Mouse (Mus musculus) frontal cortex, postnatal 36 days (tissue): ENCODE measurements at regions not wholly inside any gene's neighbourhood (a gene's known extent, or its start where the extent isn't known, plus 50 kb on each side); places are given as distances from the start of the nearest gene placed in this dataset.

Experiments
- DNase-seq, 2 experiments: peaks; one replicate each; pipeline ENCODE4 v3.0.0; 2022; ENCODE audit warnings: low spot score in 2 of 2

DNA sequence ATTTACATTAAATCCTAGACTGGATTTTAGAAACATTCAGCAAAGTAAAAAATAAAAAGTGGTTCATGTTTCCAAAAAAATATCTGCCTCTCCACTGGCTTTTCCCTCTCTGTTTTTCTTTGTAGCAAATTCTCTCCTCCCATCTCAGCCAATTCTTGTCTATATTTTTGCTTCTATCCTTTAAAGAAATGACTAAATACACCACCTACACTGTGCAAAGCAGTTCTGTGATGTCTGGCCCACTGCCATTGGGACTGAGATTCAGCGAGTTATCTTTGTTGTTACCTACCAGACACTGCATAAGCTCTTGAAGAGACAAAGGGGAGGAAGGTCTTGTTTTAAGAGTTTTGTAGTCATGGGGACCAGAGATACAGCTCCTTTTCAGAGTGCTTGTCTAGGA lies 835.8 kb upstream of the Klhl29 start:
- peak; percentile 67 to 90 for DNase-seq

DNA sequence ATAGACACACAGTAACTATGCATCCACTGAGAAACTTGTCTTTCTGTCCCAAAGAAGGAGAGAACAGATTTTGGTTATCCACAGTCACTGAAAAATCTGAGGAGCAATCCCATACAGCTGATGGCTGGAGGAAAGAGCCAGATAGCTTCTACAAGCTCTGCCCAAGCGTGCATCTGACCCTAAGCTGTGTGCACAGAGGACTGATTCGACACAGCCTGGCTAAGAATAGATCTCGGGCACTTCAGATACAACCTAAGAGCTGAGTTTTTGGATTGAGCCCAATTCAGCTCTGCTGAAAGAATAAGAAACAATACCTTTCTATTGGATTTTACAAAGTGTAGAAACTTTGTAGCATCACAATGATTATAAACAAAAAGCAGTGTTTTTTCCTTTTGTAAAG lies 813.8 kb upstream of the Klhl29 start:
- DNase-seq = no peak

DNA sequence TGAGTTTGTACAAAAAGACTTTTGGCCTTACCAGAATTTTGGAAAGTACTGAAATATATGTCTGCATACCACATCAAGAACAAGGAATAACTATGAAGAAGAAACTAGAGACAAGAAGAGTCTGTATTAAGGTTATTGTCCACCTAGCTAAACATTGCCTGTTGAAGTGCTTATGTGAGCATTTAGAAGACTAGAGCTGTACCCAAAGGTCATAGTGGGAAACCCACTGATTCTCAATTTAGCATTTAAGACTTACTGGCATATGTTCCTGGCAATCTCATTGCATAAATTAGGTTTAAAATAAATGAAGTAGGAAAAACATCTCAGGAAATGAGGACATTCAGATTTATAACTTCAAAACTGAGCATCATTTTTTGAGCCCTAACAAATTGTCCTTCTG lies 793.3 kb upstream of the Klhl29 start:
- peak in 1 of 2 experiments; percentile 14 for DNase-seq

DNA sequence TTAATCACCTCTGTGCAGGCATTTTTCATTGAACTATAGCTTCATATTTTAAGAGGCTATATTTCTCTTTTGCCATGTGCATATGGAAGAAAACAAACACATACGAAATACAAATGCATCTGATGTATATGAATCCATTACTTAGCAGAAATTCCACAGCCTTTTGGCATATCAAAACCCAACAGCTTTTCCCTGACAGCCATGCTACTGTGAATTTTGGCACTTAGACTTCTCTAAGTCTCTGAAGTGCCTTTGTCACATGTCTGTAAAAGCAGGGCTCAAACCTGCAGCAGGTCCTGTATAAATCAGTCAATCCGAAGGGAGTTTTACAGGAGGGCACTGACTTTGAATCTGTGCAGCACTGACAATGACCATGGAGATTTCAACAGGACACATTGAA lies 778.8 kb upstream of the Klhl29 start:
- DNase-seq = no peak

DNA sequence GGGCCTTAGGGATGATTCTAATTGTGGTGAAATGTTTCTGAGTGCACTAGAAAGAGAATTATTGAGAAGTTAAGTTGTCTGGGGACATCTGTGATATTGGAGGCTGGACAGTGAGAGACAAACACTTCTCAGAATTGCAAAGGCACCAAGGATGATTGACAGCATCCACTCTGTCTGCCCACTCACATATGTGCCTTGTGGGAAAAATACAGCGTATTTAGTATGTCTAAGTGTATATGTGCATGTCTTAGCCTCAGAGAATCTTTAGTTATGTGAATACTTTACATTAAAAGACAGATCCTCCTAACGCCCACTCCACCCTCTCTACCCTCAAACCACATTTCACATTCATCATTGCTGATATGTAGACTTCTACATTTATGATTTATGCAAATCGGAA lies 776.0 kb upstream of the Klhl29 start:
- peak in 1 of 2 experiments; percentile 11 for DNase-seq

DNA sequence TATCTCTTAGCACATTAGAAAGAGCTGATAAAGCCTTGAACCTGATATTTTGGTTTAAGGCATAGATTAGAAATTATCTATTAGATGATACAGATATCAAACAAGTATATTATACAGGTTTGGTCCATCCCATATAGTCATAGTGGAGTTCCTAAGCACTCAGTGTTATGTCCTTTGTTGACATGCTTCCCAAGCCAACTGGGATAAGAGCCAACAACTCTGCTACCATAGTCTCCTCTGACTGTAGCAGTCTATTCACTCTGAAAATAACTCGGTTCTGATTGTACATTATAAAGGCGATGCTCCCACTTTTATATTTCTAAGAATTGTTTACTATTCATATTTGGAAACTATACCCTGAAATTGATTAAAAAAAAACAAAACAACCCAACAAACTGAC lies 757.0 kb upstream of the Klhl29 start:
- no peak for DNase-seq

DNA sequence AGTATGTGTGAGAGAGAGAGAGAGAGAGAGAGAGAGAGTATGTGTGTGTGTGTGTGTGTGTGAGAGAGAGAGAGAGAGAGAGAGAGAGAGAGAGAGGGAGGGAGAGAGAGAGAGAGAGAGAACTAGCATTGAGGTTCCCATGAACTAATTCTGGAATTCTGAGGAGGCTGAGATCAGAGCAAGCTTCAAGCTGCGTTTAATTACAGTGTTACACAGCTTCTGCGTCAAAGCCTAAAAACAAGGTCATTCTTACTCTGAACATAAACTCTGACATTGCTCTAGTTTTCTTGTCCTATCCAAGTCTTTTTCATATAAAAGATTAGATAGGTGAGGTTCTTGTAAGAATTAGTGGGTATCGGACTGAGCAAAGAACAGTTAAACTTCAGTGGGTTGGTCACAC lies 744.1 kb upstream of the Klhl29 start:
- DNase-seq = no peak

DNA sequence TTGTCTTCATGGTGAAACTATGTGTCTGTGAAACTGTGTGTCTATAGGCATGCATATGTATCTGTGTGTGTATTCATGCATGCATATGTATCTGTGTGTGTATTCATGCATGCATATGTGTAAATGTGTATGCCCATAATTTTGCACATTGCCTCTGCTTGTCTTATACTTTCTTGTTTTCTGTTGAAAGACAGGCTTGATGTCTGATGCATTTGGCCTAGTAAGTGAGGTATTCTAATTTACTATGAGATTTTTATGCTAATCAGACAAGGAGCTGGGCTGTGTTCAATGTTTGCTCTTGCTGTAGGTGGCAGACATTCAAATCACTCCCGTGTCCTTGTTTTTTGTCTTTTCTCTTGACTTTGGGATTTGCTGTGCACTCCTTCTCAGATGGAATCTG lies 739.8 kb upstream of the Klhl29 start:
- no peak for DNase-seq

DNA sequence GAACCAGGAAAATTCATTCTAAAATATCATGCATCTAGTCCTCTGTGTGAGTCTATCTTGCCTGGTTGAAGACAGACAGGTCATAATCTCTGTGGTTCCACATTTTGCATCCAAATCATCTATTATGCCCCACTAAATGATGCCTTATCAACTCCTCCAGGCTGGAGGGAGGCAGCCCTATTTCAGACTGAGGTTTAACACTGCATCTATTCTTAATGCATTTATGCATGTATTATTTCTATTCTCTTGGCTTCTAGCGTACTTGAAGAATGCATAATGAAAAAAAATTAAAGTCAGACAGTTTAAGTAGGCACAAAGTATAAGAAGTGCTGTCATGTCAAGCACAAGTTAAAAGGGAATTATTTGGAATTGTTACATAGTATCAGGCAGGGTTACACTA lies 721.8 kb upstream of the Klhl29 start:
- no peak for DNase-seq

DNA sequence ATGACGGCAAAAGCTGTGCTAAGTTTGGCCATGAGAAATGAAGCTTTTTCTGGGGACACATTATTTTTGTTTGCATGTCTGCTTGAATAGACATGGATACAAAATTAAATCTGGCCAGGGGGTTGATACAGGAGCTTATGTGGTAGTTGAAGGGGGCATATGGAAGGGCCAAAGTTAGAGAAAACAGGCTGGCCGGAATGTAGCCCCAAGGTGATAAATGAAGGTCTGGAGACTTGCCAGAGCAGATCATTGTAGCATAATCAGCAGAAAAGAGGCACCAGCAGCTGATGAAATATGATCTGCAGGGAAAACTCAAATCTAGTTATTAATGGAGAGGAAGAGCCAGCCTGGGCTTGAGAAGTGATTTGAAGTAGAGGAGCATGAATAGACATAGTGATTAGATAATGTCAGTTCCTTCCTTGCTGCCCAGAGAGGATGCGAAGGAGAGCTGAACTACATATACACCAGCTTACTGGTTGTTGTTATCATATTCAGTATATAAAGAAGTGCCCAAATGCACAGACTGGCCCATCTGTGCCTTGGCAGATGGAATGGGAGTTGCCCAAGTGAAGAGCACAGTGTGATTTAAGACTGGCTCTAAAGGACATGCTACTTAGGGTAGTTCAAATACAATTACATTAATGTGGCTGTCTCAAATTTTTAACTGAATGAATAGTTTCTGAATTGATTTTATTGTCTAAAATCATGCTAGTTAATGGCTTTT lies 712.3 kb upstream of the Klhl29 start:
- no peak for DNase-seq

DNA sequence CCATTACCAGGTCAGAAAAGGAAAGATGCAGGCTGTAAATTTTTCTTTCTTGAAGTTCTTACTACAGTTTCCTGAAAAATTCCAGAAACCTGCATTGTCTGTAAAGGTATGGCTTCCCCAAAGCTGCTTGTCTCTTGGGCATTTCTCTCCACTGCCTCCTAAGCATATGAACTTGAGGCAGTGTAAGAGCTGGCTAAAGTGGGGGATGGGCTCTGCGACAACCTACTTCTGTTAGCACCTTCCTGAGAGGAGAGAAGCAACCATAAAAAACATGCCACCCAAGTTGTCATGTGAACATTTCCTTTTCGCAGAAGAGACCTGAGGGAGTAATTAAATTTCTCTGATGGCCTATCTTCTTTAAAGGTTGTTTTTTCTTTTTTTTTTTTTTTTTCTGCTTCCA lies 711.6 kb upstream of the Klhl29 start:
- no peak for DNase-seq

DNA sequence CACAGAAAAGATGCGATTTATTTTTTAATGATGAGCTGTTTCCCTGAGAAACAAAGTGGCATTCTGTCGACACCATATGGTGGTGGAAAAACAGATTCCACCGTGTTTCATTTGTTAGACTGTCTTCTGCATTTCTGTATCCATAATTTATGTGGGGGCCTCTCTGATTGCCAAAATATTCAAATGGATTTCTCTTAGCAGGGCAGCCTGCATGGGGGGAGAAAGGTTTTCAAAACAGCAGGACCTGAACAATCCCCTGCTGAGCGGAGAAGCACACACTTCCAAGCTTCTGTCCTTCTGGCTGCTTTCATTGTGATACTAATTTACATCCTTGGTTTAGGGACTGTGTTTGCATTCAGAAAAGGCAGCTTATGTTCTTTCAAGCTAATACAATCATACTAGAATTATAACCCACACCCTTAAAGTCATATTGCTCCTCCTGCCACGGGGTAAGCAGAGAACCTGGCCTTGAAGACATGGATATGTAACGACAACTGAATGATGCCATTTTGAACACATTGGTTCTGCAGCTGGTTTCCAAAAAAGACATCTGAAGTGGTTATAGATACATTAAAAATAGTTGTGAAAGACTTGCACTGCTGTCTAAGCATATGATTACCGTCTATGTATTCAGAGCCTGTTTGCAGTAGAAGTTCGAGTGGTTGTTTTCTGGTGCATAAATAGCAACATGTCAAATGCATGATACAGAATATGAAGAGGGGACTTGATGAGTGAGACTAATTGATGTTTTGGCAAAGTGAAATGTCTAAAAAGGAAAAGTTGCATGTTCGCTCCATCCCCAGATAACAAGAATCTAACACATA lies 671.6 kb upstream of the Klhl29 start:
- DNase-seq = peak; percentile 5 to 13

DNA sequence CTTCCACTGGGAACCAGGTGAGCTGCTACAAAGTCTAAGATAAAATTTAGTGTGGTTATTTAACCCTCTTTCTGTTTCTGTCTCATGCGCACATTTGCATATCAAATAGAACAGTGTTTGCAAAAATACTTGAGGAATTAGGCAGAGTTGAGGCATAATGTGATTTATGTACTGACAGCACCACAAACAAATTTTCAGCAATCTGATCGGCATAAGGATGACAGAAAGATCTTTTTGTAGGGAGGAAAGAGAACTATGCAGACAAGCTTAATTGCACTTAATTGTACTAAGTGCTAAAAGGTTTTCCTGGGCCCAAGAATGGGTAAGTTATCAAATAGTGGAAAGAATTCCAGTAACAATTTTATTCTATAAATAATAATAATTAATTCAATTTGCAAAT lies 670.6 kb upstream of the Klhl29 start:
- DNase-seq = no peak

DNA sequence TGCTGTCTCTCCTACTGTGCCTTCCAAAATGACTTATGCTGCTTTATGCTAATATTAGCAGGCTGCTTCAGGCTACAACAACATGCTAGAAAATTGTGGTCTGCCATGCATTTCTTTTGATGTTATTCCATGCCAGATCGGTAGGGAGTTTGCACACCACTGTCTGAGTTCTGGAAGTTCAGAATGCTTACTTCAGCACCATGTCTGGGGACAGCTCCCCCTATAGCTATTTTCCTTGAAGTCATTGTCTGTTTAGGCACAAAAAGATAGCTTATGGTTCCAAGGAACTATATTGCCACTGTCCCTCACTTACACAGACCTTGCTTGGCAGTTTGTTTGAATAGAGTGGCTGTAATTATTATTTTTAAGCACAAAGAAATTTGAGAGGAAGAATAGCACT lies 666.8 kb upstream of the Klhl29 start:
- no peak for DNase-seq

DNA sequence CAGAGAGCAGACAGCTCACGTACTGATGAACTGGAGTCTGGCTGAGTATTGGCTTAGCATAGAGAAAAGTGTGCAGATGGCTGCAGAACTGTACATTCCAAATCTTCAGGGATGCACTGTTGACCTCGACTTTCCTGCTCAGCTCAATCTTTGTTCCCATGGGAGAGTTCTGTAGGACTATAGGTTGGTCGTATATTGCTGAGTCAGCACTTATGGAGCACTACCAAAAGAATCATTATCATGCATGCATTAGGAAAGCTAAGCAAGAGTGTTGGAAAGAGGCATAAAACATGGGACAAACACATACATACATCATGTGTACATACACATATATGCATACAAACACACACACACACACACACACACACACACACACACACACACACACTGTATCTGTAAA lies 648.6 kb upstream of the Klhl29 start:
- DNase-seq = no peak

DNA sequence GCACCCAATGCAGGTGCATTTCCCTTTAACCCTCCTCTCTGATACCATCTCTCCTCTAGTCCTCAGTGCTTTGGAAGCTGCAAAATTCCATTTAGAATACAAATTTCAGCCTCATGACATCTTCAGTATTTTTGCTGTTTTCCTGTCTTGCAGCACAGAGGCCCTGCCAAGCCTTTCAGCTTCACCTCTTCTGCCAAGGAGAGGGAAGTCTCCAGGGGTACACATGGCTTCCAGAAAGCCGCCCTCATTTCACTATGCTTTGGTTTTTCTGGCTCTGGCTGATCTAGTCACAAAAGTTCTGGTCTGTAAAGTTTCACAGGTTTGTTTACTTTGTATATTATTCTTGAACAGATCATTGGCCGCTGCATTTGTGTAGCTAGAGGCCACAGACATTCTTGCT lies 647.0 kb upstream of the Klhl29 start:
- no peak for DNase-seq

DNA sequence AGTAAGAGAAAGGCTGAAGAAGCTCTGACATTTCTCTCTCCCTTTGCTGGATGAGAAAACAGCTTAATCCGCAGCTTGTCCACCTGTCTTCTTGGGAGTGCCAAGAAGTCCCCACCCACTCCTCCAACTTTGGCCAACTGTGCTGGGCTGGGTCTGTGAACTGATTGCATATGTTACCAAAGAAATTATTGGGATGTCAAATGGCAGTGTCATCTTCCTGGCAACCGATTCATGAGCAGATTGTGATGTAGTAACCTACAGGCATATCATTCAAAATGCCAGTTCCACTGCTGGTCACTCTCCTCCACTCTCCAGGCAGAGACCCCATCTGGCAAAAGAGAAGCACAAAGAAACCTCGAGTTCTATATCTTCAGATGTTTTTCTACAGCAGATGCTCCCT lies 625.5 kb upstream of the Klhl29 start:
- DNase-seq = no peak

DNA sequence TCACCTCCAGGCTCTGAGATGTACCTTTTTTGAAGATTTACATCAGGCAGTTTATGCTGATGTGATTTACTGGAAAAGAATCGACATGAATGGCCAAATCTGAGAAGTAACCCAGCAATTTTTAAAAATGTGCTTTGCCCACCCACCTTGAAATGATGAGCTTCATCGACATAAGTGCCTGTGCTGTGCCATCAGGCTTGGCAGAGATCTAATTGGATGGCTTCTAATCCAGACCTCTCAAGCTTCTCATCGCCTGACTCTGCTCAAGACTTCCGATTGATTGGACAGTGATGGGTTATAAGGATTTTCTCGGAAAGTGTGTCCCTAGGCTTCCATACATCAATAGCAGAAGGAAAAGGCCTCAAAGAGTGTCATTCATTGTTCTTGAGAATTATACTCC lies 621.9 kb upstream of the Klhl29 start:
- DNase-seq = no peak

DNA sequence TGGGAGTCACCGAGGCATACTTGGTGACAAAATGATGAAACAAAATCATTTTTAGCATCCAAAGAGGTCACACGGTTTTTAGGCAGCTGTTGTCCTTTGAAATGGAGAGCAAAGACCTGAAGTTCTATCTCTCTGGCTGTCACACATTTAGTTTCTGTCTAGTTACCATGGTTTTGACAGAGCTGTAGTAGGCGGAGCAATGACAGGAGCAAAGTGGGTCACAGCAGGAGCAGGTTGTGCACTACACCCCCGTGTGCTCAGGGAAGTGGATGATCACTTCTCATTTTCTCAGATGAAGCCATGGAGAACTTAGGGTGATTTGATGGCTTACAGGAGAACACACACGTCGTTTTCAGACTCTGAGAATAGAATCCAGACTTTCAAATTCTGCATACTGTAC lies 621.2 kb upstream of the Klhl29 start:
- no peak for DNase-seq

DNA sequence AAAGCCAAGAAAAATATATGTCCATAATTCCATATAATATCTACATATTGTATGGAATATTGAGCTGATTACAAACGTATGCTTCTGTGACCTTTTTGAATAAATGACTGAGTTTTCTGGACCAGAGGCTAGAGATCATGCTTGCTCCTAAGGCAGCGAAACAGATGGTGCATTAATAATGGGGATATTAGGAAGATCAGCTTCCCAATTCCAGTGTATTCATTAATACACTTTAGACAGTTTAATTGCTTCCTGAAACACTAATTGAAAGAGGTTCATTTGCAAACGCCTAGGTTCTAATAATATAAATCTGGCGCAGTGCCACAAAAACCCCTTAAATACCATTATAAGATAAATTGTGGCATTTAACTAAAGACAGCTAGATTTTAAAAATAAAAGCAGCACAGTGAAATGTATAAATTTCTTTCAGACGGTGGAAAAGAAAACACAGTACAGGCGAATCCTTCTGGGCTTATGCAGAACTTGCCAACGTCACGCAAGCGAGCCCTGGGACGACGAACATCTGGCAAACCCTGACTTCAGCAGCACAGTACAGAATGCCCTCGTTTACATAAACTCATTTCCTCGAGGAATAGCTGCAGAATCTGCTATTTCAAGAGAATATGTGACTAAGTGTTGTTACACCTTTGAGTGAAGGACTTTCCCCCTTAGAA lies 608.6 kb upstream of the Klhl29 start:
- peak; percentile 18 to 33 for DNase-seq

DNA sequence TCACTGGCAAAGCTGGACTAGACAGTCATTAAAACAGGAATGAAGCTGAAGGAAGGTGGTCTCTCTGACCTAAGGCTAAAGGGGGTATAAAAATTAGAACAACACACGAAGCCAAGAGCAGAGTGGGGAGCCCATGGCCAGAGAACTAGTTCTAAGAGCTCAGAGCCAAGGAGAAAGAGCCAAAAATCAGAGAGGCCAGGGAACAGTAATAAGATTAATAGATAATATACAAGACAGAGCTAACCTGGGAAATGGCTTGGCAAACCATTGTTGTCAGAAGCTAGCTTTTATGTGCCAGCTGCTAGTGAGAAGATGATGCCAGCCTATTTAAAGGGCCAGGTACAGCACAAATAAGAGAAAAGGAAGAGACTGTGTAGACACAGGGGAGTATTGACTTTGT lies 606.6 kb upstream of the Klhl29 start:
- no peak for DNase-seq

DNA sequence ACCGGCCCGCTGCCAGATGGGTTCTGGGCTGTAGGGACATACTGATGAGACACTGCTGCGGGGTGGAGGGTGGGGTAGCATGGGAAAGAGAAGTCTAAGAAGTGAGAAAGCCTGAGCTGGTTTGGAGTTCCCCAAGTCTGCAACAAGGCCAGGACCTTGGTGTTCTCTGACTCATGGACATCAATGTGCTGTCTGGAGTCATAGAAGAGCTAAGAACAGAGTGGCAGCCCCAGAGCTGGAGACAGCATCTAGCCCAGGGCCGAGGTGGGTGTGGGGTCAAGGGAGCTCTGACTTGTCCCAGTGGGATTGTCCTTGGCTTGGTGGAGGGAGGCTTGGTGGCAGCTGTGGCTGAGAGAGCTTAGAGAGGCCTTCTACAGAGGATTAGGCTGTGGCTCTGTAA lies 600.4 kb upstream of the Klhl29 start:
- DNase-seq = no peak

DNA sequence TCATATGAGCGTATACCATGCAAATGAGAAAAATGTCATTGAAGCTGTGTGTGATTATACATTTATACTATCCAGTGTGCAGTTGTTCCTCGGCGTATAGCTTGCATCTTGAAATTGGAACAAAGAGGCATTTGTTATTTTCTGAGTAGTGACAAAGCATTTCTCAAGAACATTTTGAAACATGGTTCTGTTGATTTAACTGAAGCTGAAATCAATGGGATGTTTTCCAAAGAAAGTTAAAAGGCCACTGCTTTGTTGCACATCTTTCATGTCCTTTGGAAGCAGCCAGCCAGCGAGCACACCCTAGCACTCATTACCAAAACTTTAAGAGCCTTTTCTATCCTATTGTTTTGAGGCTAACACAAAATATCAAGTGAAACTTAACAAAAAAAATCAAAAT lies 594.1 kb upstream of the Klhl29 start:
- no peak for DNase-seq
